Mouse (Mus musculus) megakaryocyte, embryonic 14.5 days (primary cell): ENCODE data around the gene Myo5c.

Experiments used
- FLI1 ChIP-seq: IDR thresholded peaks from 2 replicates; pipeline ENCODE4 v1.6.1; 2012; ENCODE audit warnings: low read length, inconsistent platforms, mixed read lengths
- GATA1 ChIP-seq: IDR thresholded peaks from 3 replicates; pipeline ENCODE4 v1.6.1; 2012; ENCODE audit warnings: mixed read lengths, low read length, inconsistent platforms, borderline replicate concordance

- no peak for TF ChIP-seq FLI1
- no peak for TF ChIP-seq GATA1
Measured at GRCm38 (mm10) chr9:75287636-75288035, 55.8 kb downstream of the Myo5c start.
